Mouse (Mus musculus) mouse embryonic stem cell (cell line): ENCODE measurements around the gene Pex3.
"Not testable (repeated sequence)": the region's sequence is repeated elsewhere in the genome, so short reads cannot be mapped to it uniquely, and the experiment has no call there.

Source experiments
- in situ Hi-C, 2 experiments: fragments of 300-500 bp; cut with MboI; formaldehyde crosslinking; loops; 1 replicate in 1 of 2; 3 replicates in 1 of 2; pipeline ENCODE4 v1.14.3; 2019 to 2020; ENCODE audit warnings: low sequenced_read_pairs in 2 of 2, low pct_unique_long_range_greater_than_20kb in 1 of 2, mixed read lengths in 1 of 2; ENCODE audit not compliant: unreplicated experiment in 1 of 2

Pex3 gene

GRCm38 (mm10) chr10:13553498-13553985 is 600 bp upstream of the Pex3 start:
- in situ Hi-C loops: no loop called here

- in situ Hi-C loops: no loop called here
Observed at GRCm38 (mm10) chr10:13541721-13542120, 11.2 kb downstream of the Pex3 start.

- in situ Hi-C loops: no loop called here
Observed at GRCm38 (mm10) chr10:13539769-13540333, 13.1 kb downstream of the Pex3 start.

GRCm38 (mm10) chr10:13536706-13537105 is 16.2 kb downstream of the Pex3 start:
- in situ Hi-C loops: no loop called here

- in situ Hi-C loops: no loop called here
Observed at GRCm38 (mm10) chr10:13534751-13535150, 18.2 kb downstream of the Pex3 start.

- in situ Hi-C loops: no loop called here
Observed at GRCm38 (mm10) chr10:13528155-13528554, 24.8 kb downstream of the Pex3 start.

- in situ Hi-C loops: no loop called here
Observed at GRCm38 (mm10) chr10:13521857-13522256, 31.1 kb downstream of the Pex3 start.

- in situ Hi-C loops: no loop called here
Observed at GRCm38 (mm10) chr10:13502371-13502770, 50.6 kb downstream of the Pex3 start.

- in situ Hi-C loops: not testable (repeated sequence)
Observed at GRCm38 (mm10) chr10:13501533-13501932, 51.4 kb downstream of the Pex3 start.

- in situ Hi-C loops: no loop called here
Observed at GRCm38 (mm10) chr10:13500938-13501496, 51.9 kb downstream of the Pex3 start.

- in situ Hi-C loops: no loop called here
Observed at GRCm38 (mm10) chr10:13500473-13500872, 52.5 kb downstream of the Pex3 start.

- in situ Hi-C loops: no loop called here
Observed at GRCm38 (mm10) chr10:13499331-13499730, 53.6 kb downstream of the Pex3 start, which contains the start of gene Fuca2. TSS of gene Fuca2 (plus strand) at chr10:13499540.

GRCm38 (mm10) chr10:13496315-13496714 is 56.6 kb downstream of the Pex3 start:
- in situ Hi-C loops: no loop called here

- in situ Hi-C loops: no loop called here
Observed at GRCm38 (mm10) chr10:13493978-13494686, 58.8 kb downstream of the Pex3 start.

GRCm38 (mm10) chr10:13489671-13490070 is 63.3 kb downstream of the Pex3 start:
- in situ Hi-C loops: no loop called here

- in situ Hi-C loops: no loop called here
Observed at GRCm38 (mm10) chr10:13485958-13486357, 67.0 kb downstream of the Pex3 start.

- in situ Hi-C loops: no loop called here
Observed at GRCm38 (mm10) chr10:13479341-13479740, 73.6 kb downstream of the Pex3 start.

- in situ Hi-C loops: no loop called here
Observed at GRCm38 (mm10) chr10:13475121-13475520, 77.8 kb downstream of the Pex3 start.

GRCm38 (mm10) chr10:13474568-13474955 is 78.4 kb downstream of the Pex3 start:
- in situ Hi-C loops: no loop called here
